Mouse (Mus musculus): ENCODE data around the gene Olfml3. TPM values are rescaled to one million over a fixed set of nuclear protein-coding genes. Genes with fewer than 3 reads are reported as not detected.

Gene Olfml3
- 73.3 and 79.1 TPM in 2 replicates for polyA plus RNA-seq (2014; fragmentation: Nextera tagmentation; extraction: Ambion mirVana)

DNA sequence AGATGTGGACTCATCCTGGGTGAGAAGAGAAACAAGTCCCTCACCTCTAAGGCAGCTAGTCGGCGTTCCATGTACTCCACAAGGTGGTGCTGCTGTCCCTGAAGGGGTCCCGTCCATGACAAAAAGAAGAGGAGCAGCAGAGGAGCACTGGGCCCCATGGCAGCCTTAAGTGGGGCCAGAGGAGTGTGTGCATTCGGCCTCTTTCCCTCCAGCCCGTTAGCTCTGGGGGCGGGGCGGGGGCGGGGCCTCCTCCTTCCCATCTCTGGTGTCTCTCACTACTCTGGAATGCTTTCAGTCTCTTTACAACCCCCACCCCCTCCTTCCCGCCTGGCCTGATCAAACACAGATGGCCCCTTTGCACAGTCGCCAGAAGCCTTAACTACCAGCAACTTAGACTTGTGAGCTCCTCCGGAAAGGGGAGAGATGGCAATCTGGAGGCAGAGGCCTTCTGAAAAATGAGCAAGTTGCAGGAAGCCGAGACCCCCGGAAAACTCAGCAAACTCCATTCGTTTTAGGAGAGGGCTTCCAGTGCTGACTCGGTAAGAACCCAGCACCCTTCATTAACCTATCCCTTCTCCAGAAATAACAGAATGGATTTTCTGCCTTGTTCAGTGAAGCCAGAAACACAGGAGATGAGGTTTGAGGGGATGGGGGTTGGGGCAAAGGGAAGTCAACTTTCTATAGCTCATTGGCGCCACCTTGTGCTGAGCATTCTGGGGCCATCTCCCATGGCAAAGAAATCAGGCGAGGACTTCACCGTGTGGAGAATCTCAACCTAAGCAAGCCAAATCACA lies at the start of gene Olfml3:
TSS of gene Olfml3 (minus strand) at position 224 of the 794 bp plus-strand sequence.
- no peaks in the 10 kb centered on the region for H3K9me3 ChIP-seq (ENCODE audit: control insufficient read depth, low read length)
- peak within 1 kb of the TSS; percentile 56 for H3K4me2 ChIP-seq (ENCODE audit: low read depth, low read length)
- H3K4me1 ChIP-seq (ENCODE audit: control insufficient read depth, insufficient read depth, low read length): peaks cover 44% of the 10 kb centered on the region
- peak within 1 kb of the TSS; percentile 48 for H3K4me3 ChIP-seq (ENCODE audit: low read depth, low read length)
- no peaks in the 10 kb centered on the region for H3K27me3 ChIP-seq (replicated peaks; ENCODE audit: control insufficient read depth, insufficient read depth, low read length)
- H3K9ac ChIP-seq (ENCODE audit: low read depth, low read length): peak within 1 kb of the TSS; percentile 64
- H3K36me3 ChIP-seq (ENCODE audit: control insufficient read depth, insufficient read depth, low read length): peaks cover 21% of the 10 kb centered on the region; the same call in 1 of the 2 replicates
- peak; percentile 85 for ATAC-seq (ENCODE audit: low read depth)
- WGBS: 1% methylated on average over 18 of the region's 18 CpGs
- peak; percentile 95 for DNase-seq (ENCODE audit: low spot score)
- peak within 1 kb of the TSS; percentile 91 for H3K27ac ChIP-seq (replicated peaks; ENCODE audit: low read depth, low read length)

DNA sequence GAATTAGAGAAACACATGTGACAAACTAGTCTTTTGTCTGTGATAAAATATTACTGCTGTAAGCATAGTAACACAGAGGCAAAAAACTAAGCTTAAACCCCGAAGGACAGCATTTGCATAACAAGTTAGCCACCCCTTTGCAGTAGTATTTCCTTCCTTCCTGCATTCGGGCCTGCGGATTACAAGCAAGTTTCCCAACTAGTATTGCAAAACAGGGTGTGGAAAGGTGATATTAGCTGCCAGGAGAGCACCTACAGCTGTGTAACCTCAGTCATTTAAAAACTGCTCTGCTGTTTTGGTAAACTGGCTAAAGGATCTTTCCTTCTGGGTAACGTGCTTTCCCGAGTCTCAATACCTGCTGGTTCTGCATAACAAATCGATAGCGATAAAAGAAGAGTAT lies 49.4 kb upstream of the Olfml3 start:
- Histone ChIP-seq H3K27ac (replicated peaks; ENCODE audit: low read depth, low read length) (no peak overlapping the region), H3K4me3 (ENCODE audit: low read depth, low read length) (no peak overlapping the region), H3K9ac (ENCODE audit: low read depth, low read length) (no peak overlapping the region), H3K4me2 (ENCODE audit: low read depth, low read length) (no peak overlapping the region), H3K36me3 (ENCODE audit: control insufficient read depth, insufficient read depth, low read length) (no peaks in the 10 kb centered on the region), H3K4me1 (ENCODE audit: control insufficient read depth, insufficient read depth, low read length) (peaks cover 8% of the 10 kb centered on the region; the same call in 1 of the 2 replicates), H3K27me3 (replicated peaks; ENCODE audit: control insufficient read depth, insufficient read depth, low read length) (no peaks in the 10 kb centered on the region), H3K9me3 (ENCODE audit: control insufficient read depth, low read length) (no peaks in the 10 kb centered on the region)
- DNase-seq (ENCODE audit: low spot score) (peak; percentile 37), ATAC-seq (ENCODE audit: low read depth) (no peak)
- WGBS: 66% methylated on average over 7 of the region's 7 CpGs

- Histone ChIP-seq H3K4me1 (ENCODE audit: control insufficient read depth, insufficient read depth, low read length) (no peaks in the 10 kb centered on the region), H3K27ac (replicated peaks; ENCODE audit: low read depth, low read length) (no peak overlapping the region), H3K27me3 (replicated peaks; ENCODE audit: control insufficient read depth, insufficient read depth, low read length) (no peaks in the 10 kb centered on the region), H3K9ac (ENCODE audit: low read depth, low read length) (no peak overlapping the region), H3K9me3 (ENCODE audit: control insufficient read depth, low read length) (no peaks in the 10 kb centered on the region), H3K4me2 (ENCODE audit: low read depth, low read length) (no peak overlapping the region), H3K36me3 (ENCODE audit: control insufficient read depth, insufficient read depth, low read length) (peaks cover 5% of the 10 kb centered on the region; the same call in 1 of the 2 replicates), H3K4me3 (ENCODE audit: low read depth, low read length) (no peak overlapping the region)
- WGBS: 82% methylated on average over 4 of the region's 4 CpGs
- ATAC-seq (ENCODE audit: low read depth) (peak; percentile 30; the same call in 1 of the 2 replicates), DNase-seq (ENCODE audit: low spot score) (no peak)
Observed at GRCm38 (mm10) chr3:103782844-103783609, 45.2 kb upstream of the Olfml3 start.

- H3K36me3 ChIP-seq (ENCODE audit: control insufficient read depth, insufficient read depth, low read length): peaks cover 23% of the 10 kb centered on the region
- WGBS: 75% methylated on average over 5 of the region's 5 CpGs
Observed at GRCm38 (mm10) chr3:103780777-103781176, 43.0 kb upstream of the Olfml3 start.

DNA sequence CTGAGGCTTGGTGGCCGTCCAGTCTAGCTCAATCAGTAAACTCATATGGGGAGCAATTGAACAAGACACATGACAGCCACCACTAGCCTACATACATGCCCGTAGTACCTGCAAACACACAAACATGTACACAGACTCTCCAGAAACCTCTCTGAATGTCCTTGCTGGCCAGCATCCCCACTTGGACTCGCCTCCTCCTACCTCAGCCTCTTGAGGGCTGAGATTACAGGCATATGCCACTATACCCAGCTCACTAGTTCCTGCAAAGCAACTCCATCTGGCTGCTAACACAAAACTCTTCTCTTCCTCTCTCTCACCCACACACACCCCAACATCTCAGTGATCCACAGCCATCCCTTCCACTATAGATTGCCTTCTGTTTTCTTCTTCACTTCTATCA lies 42.5 kb upstream of the Olfml3 start:
- H3K27me3 ChIP-seq (replicated peaks; ENCODE audit: control insufficient read depth, insufficient read depth, low read length): no peaks in the 10 kb centered on the region
- no peak overlapping the region for H3K4me2 ChIP-seq (ENCODE audit: low read depth, low read length)
- H3K36me3 ChIP-seq (ENCODE audit: control insufficient read depth, insufficient read depth, low read length): peaks cover 27% of the 10 kb centered on the region
- DNase-seq (ENCODE audit: low spot score) (no peak), ATAC-seq (ENCODE audit: low read depth) (no peak)
- no peaks in the 10 kb centered on the region for H3K4me1 ChIP-seq (ENCODE audit: control insufficient read depth, insufficient read depth, low read length)
- no peak overlapping the region for H3K9ac ChIP-seq (ENCODE audit: low read depth, low read length)
- H3K4me3 ChIP-seq (ENCODE audit: low read depth, low read length): no peak overlapping the region
- no peak overlapping the region for H3K27ac ChIP-seq (replicated peaks; ENCODE audit: low read depth, low read length)
- no peaks in the 10 kb centered on the region for H3K9me3 ChIP-seq (ENCODE audit: control insufficient read depth, low read length)
- 81% methylated on average over 3 of the region's 3 CpGs for WGBS

More at GRCm38 (mm10) chr3:103780777-103781176, 43.0 kb upstream of the Olfml3 start:
- Histone ChIP-seq H3K27ac (replicated peaks; ENCODE audit: low read depth, low read length) (no peak overlapping the region), H3K4me2 (ENCODE audit: low read depth, low read length) (no peak overlapping the region), H3K4me1 (ENCODE audit: control insufficient read depth, insufficient read depth, low read length) (no peaks in the 10 kb centered on the region), H3K9me3 (ENCODE audit: control insufficient read depth, low read length) (no peaks in the 10 kb centered on the region), H3K27me3 (replicated peaks; ENCODE audit: control insufficient read depth, insufficient read depth, low read length) (no peaks in the 10 kb centered on the region), H3K4me3 (ENCODE audit: low read depth, low read length) (no peak overlapping the region), H3K9ac (ENCODE audit: low read depth, low read length) (no peak overlapping the region)
- no peak for ATAC-seq (ENCODE audit: low read depth)
- no peak for DNase-seq (ENCODE audit: low spot score)

DNA sequence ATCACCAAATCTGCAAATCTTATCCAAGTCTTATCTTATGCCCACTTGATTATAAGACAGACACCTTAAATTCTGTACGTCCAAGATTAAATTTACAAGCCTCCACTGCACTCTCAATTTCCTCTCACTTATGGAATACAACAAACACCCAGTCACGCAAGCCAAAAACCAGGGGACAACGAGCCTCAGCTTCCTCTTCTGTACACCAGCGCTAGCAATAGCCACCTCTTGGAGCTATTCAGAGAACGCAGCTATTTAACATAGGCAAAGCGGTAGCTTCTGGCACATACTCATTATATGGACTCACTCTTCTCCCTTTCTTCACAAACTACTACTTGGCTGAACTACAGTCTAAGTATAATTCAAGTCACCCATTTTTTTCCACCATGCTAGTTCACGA lies 41.4 kb upstream of the Olfml3 start:
- Histone ChIP-seq H3K4me2 (ENCODE audit: low read depth, low read length) (no peak overlapping the region), H3K27me3 (replicated peaks; ENCODE audit: control insufficient read depth, insufficient read depth, low read length) (no peaks in the 10 kb centered on the region), H3K27ac (replicated peaks; ENCODE audit: low read depth, low read length) (no peak overlapping the region), H3K9me3 (ENCODE audit: control insufficient read depth, low read length) (no peaks in the 10 kb centered on the region), H3K4me1 (ENCODE audit: control insufficient read depth, insufficient read depth, low read length) (no peaks in the 10 kb centered on the region), H3K9ac (ENCODE audit: low read depth, low read length) (no peak overlapping the region), H3K36me3 (ENCODE audit: control insufficient read depth, insufficient read depth, low read length) (peaks cover 27% of the 10 kb centered on the region), H3K4me3 (ENCODE audit: low read depth, low read length) (no peak overlapping the region)
- ATAC-seq (ENCODE audit: low read depth) (no peak), DNase-seq (ENCODE audit: low spot score) (no peak)
- 89% methylated on average over 7 of the region's 7 CpGs for WGBS

GRCm38 (mm10) chr3:103778660-103779059 lies 40.9 kb upstream of the Olfml3 start:
- H3K4me3 ChIP-seq (ENCODE audit: low read depth, low read length): no peak overlapping the region
- H3K27ac ChIP-seq (replicated peaks; ENCODE audit: low read depth, low read length): no peak overlapping the region
- no peak for ATAC-seq (ENCODE audit: low read depth)
- no peaks in the 10 kb centered on the region for H3K4me1 ChIP-seq (ENCODE audit: control insufficient read depth, insufficient read depth, low read length)
- H3K9ac ChIP-seq (ENCODE audit: low read depth, low read length): no peak overlapping the region
- H3K9me3 ChIP-seq (ENCODE audit: control insufficient read depth, low read length): no peaks in the 10 kb centered on the region
- peaks cover 27% of the 10 kb centered on the region for H3K36me3 ChIP-seq (ENCODE audit: control insufficient read depth, insufficient read depth, low read length)
- DNase-seq (ENCODE audit: low spot score): no peak
- no peaks in the 10 kb centered on the region for H3K27me3 ChIP-seq (replicated peaks; ENCODE audit: control insufficient read depth, insufficient read depth, low read length)
- no peak overlapping the region for H3K4me2 ChIP-seq (ENCODE audit: low read depth, low read length)
- WGBS: 79% methylated on average over 6 of the region's 6 CpGs

GRCm38 (mm10) chr3:103777940-103778339 lies 40.1 kb upstream of the Olfml3 start:
- no peak overlapping the region for H3K4me2 ChIP-seq (ENCODE audit: low read depth, low read length)
- 86% methylated on average over 11 of the region's 11 CpGs for WGBS
- no peak overlapping the region for H3K9ac ChIP-seq (ENCODE audit: low read depth, low read length)
- no peak overlapping the region for H3K4me3 ChIP-seq (ENCODE audit: low read depth, low read length)
- H3K9me3 ChIP-seq (ENCODE audit: control insufficient read depth, low read length): no peaks in the 10 kb centered on the region
- H3K27ac ChIP-seq (replicated peaks; ENCODE audit: low read depth, low read length): no peak overlapping the region
- H3K27me3 ChIP-seq (replicated peaks; ENCODE audit: control insufficient read depth, insufficient read depth, low read length): no peaks in the 10 kb centered on the region
- no peak for ATAC-seq (ENCODE audit: low read depth)
- no peaks in the 10 kb centered on the region for H3K4me1 ChIP-seq (ENCODE audit: control insufficient read depth, insufficient read depth, low read length)
- DNase-seq (ENCODE audit: low spot score): no peak
- H3K36me3 ChIP-seq (ENCODE audit: control insufficient read depth, insufficient read depth, low read length): peaks cover 27% of the 10 kb centered on the region

All from embryonic facial prominence, embryonic 14.5 days (tissue).